Mouse (Mus musculus): ENCODE data around the gene Aen. TPM values are rescaled to one million over a fixed set of nuclear protein-coding genes. Genes with fewer than 3 reads are reported as not detected.
A peak's percentile ranks its signal among the peaks of the same experiment; 100 is the strongest.

Gene Aen
- polyA plus RNA-seq, 1 experiment from 2014 or later = 38.4 TPM

- Histone ChIP-seq H3K4me1 (ENCODE audit: control insufficient read depth, insufficient read depth, low read length) (peaks cover 24% of the 10 kb centered on the region), H3K9me3 (replicated peaks; ENCODE audit: control insufficient read depth, low read length) (no peaks in the 10 kb centered on the region), H3K9ac (ENCODE audit: low read length) (no peak overlapping the region), H3K27me3 (ENCODE audit: control insufficient read depth, insufficient read depth, low read length) (no peaks in the 10 kb centered on the region), H3K27ac (ENCODE audit: low read length) (no peak overlapping the region), H3K4me3 (replicated peaks; ENCODE audit: low read length) (no peak overlapping the region), H3K4me2 (ENCODE audit: low read depth, low read length) (no peak overlapping the region), H3K36me3 (ENCODE audit: control insufficient read depth, insufficient read depth, low read length) (0 out of 2 replicates have a peak, but pooled peaks cover 5% of the 10 kb centered on the region)
- WGBS = 41% methylated on average over 6 of the region's 6 CpGs
- no peak for ATAC-seq (ENCODE audit: insufficient read depth, low FRiP score)
Observed at GRCm38 (mm10) chr7:78910336-78911098, 14.9 kb downstream of the Aen start.

DNA sequence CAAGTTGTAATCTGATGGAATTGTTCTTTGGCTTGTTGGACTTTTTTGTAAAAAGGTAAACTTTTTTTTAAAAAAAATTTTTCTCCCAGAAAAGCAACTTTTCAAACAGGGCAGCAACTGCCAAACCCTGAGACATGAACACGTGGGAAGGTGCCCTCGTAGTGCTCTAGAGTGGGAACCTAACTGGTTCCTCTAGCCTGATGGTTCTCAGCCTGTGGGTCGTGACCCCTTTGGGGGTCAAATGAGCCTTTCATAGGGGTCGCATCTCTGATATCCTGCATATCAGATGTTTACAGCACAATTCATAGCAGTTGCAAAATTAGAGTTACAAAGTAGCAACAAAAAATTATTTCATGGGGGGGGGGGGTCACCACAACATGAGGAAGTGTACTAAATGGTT lies 15.6 kb downstream of the Aen start:
- Histone ChIP-seq H3K4me1 (ENCODE audit: control insufficient read depth, insufficient read depth, low read length) (peaks cover 24% of the 10 kb centered on the region), H3K27me3 (ENCODE audit: control insufficient read depth, insufficient read depth, low read length) (no peaks in the 10 kb centered on the region), H3K4me2 (ENCODE audit: low read depth, low read length) (no peak overlapping the region), H3K4me3 (replicated peaks; ENCODE audit: low read length) (no peak overlapping the region), H3K9me3 (replicated peaks; ENCODE audit: control insufficient read depth, low read length) (no peaks in the 10 kb centered on the region), H3K9ac (ENCODE audit: low read length) (no peak overlapping the region), H3K27ac (ENCODE audit: low read length) (no peak overlapping the region), H3K36me3 (ENCODE audit: control insufficient read depth, insufficient read depth, low read length) (0 out of 2 replicates have a peak, but pooled peaks cover 5% of the 10 kb centered on the region)
- no peak for ATAC-seq (ENCODE audit: insufficient read depth, low FRiP score)
- 74% methylated on average over 4 of the region's 4 CpGs for WGBS

DNA sequence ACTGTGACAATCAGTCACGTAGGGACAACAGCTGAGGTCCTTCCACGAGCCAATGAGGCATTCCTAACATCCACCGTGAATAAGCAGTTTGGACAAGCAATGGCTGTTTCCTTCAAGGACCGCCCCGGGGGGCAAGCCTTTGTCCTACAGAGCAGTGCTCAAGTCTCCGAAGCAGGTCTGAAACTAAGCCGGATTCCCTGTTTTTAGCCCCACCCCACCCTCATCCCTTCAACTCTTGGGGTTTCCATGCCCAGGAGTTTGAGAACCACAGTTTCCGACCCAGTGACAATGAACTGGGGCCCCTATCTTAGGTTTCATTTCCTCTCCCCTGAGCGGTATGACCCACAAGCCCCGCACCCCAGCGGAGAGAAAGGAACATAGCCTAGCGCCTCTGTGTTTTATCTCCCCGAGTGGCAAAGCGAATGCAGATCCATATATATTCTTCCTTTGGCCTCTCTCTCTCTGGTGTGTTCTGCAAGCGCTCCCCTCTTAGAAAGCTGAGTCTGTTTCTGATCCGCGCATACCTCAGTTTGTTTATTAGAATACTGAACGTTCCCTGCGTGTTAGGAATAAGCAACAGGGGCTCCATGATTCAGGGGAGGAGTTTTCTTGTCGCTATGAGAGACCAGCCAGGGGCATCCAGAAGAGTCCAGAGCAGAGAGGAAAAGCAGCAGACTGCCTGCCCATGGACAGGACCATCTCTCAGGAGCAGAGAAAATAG lies 16.8 kb downstream of the Aen start:
- peak overlapping the region; percentile 80 for H3K27ac ChIP-seq (ENCODE audit: low read length)
- 18% methylated on average over 20 of the region's 20 CpGs for WGBS
- H3K9ac ChIP-seq (ENCODE audit: low read length) = peak overlapping the region; percentile 58
- no peaks in the 10 kb centered on the region for H3K27me3 ChIP-seq (ENCODE audit: control insufficient read depth, insufficient read depth, low read length)
- H3K4me3 ChIP-seq (replicated peaks; ENCODE audit: low read length) = peak overlapping the region; percentile 26
- no peaks in the 10 kb centered on the region for H3K9me3 ChIP-seq (replicated peaks; ENCODE audit: control insufficient read depth, low read length)
- ATAC-seq (ENCODE audit: insufficient read depth, low FRiP score) = no peak
- H3K4me2 ChIP-seq (ENCODE audit: low read depth, low read length) = peak overlapping the region; percentile 49
- H3K4me1 ChIP-seq (ENCODE audit: control insufficient read depth, insufficient read depth, low read length) = peaks cover 24% of the 10 kb centered on the region
- H3K36me3 ChIP-seq (ENCODE audit: control insufficient read depth, insufficient read depth, low read length) = 0 out of 2 replicates have a peak, but pooled peaks cover 5% of the 10 kb centered on the region

GRCm38 (mm10) chr7:78912974-78913474 lies 17.4 kb downstream of the Aen start, which contains the start of gene Isg20:
Gene Isg20, plus strand, starts transcription at chr7:78913424.
- 0 out of 2 replicates have a peak, but pooled peaks cover 5% of the 10 kb centered on the region for H3K36me3 ChIP-seq (ENCODE audit: control insufficient read depth, insufficient read depth, low read length)
- peak within 1 kb of the TSS; percentile 49 for H3K4me2 ChIP-seq (ENCODE audit: low read depth, low read length)
- 60% methylated on average over 5 of the region's 5 CpGs for WGBS
- H3K9me3 ChIP-seq (replicated peaks; ENCODE audit: control insufficient read depth, low read length) = no peaks in the 10 kb centered on the region
- no peaks in the 10 kb centered on the region for H3K27me3 ChIP-seq (ENCODE audit: control insufficient read depth, insufficient read depth, low read length)
- H3K9ac ChIP-seq (ENCODE audit: low read length) = peak within 1 kb of the TSS; percentile 58
- H3K27ac ChIP-seq (ENCODE audit: low read length) = peak within 1 kb of the TSS; percentile 80
- ATAC-seq (ENCODE audit: insufficient read depth, low FRiP score) = no peak
- H3K4me3 ChIP-seq (replicated peaks; ENCODE audit: low read length) = peak within 1 kb of the TSS; percentile 28
- H3K4me1 ChIP-seq (ENCODE audit: control insufficient read depth, insufficient read depth, low read length) = peaks cover 24% of the 10 kb centered on the region

GRCm38 (mm10) chr7:78913649-78914544 lies 18.2 kb downstream of the Aen start:
- Histone ChIP-seq H3K27me3 (ENCODE audit: control insufficient read depth, insufficient read depth, low read length) (no peaks in the 10 kb centered on the region), H3K9me3 (replicated peaks; ENCODE audit: control insufficient read depth, low read length) (no peaks in the 10 kb centered on the region), H3K4me3 (replicated peaks; ENCODE audit: low read length) (peak overlapping the region; percentile 28), H3K36me3 (ENCODE audit: control insufficient read depth, insufficient read depth, low read length) (0 out of 2 replicates have a peak, but pooled peaks cover 5% of the 10 kb centered on the region), H3K4me1 (ENCODE audit: control insufficient read depth, insufficient read depth, low read length) (peaks cover 24% of the 10 kb centered on the region), H3K4me2 (ENCODE audit: low read depth, low read length) (peak overlapping the region; percentile 48), H3K27ac (ENCODE audit: low read length) (peak overlapping the region; percentile 80), H3K9ac (ENCODE audit: low read length) (peak overlapping the region; percentile 54)
- ATAC-seq (ENCODE audit: insufficient read depth, low FRiP score) = peak; percentile 92
- 57% methylated on average over 19 of the region's 19 CpGs for WGBS

DNA sequence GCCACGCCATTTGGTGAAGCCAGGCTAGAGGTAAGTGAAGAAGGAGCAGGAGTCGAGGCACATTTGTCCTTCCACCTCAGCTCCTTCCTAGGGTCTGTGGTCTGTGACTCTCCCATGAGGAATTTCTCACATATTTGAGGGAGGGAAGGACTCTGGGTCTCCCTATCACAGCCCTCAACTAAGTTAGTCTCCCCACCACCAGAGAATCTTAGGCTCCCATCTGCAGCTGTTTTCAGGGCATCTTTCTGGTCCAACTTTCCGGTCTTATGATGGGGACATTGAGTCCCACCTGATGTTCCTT lies 18.8 kb downstream of the Aen start:
- ATAC-seq (ENCODE audit: insufficient read depth, low FRiP score) = no peak
- Histone ChIP-seq H3K4me3 (replicated peaks; ENCODE audit: low read length) (no peak overlapping the region), H3K9me3 (replicated peaks; ENCODE audit: control insufficient read depth, low read length) (no peaks in the 10 kb centered on the region), H3K4me1 (ENCODE audit: control insufficient read depth, insufficient read depth, low read length) (peaks cover 29% of the 10 kb centered on the region), H3K27me3 (ENCODE audit: control insufficient read depth, insufficient read depth, low read length) (no peaks in the 10 kb centered on the region), H3K4me2 (ENCODE audit: low read depth, low read length) (peak overlapping the region; percentile 48; the same call in 1 of the 2 replicates), H3K9ac (ENCODE audit: low read length) (peak overlapping the region; percentile 7; the same call in 1 of the 2 replicates), H3K36me3 (ENCODE audit: control insufficient read depth, insufficient read depth, low read length) (0 out of 2 replicates have a peak, but pooled peaks cover 2% of the 10 kb centered on the region), H3K27ac (ENCODE audit: low read length) (peak overlapping the region; percentile 80)
- WGBS = 63% methylated on average over 3 of the region's 3 CpGs

DNA sequence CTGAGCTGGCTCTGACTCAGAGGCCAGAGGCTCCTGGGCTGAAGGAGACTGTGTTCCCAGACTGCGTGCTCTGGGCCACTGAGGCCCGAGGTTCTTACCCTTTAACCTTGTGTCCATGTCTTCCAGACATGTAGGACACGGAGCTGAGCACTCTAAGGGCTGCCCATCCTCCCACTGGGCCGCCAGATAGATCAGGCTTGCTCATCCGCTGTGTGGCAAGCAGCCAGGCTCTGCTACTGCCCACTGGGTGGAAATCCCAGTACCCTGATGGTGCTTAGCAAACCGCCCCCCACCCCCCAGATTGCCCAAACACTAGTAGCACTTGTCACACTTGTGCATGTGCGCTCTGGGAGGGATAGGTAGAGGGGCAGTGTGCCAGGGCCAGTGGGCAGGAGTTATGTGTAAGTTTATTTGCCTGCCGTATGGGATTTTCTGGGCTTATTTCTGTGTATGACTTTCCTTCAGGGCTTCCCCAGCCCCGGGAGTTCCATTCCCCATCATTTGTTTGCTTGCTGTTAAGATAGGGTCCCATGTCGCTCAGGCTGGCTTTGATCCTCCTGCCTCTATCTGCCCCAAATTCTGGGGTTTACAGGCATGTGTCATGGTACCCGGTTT lies 19.3 kb downstream of the Aen start:
- H3K4me3 ChIP-seq (replicated peaks; ENCODE audit: low read length) = no peak overlapping the region
- H3K9ac ChIP-seq (ENCODE audit: low read length) = 0 out of 2 replicates have a peak overlapping the region, but pooled peaks have one; percentile 26
- no peaks in the 10 kb centered on the region for H3K27me3 ChIP-seq (ENCODE audit: control insufficient read depth, insufficient read depth, low read length)
- H3K27ac ChIP-seq (ENCODE audit: low read length) = peak overlapping the region; percentile 80; the same call in 1 of the 2 replicates
- ATAC-seq (ENCODE audit: insufficient read depth, low FRiP score) = no peak
- WGBS = 77% methylated on average over 11 of the region's 11 CpGs
- no peaks in the 10 kb centered on the region for H3K36me3 ChIP-seq (ENCODE audit: control insufficient read depth, insufficient read depth, low read length)
- peak overlapping the region; percentile 18; the same call in 1 of the 2 replicates for H3K4me2 ChIP-seq (ENCODE audit: low read depth, low read length)
- peaks cover 29% of the 10 kb centered on the region for H3K4me1 ChIP-seq (ENCODE audit: control insufficient read depth, insufficient read depth, low read length)
- H3K9me3 ChIP-seq (replicated peaks; ENCODE audit: control insufficient read depth, low read length) = no peaks in the 10 kb centered on the region

DNA sequence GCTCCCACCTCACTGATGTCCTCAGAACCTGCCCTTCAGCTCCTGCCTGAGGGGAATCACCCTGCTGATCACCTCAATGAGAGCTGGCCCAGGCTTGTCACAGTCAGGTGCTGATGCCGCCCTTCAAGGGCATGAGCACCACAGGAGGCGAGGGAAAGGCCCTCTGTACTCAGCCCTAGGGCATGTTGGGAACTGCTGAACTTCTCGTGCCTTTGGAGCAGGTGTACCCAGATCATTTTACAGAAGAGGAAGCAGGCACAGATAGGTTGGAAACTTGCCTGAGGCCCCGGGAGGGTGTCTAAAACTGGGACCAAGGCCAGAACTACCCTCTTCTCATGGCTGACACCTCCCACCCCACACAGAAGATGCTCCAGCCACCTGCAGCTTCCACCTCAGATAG lies 23.0 kb downstream of the Aen start:
- H3K36me3 ChIP-seq (ENCODE audit: control insufficient read depth, insufficient read depth, low read length) = no peaks in the 10 kb centered on the region
- H3K9me3 ChIP-seq (replicated peaks; ENCODE audit: control insufficient read depth, low read length) = no peaks in the 10 kb centered on the region
- 47% methylated on average over 4 of the region's 4 CpGs for WGBS
- ATAC-seq (ENCODE audit: insufficient read depth, low FRiP score) = peak; percentile 50
- no peak overlapping the region for H3K4me3 ChIP-seq (replicated peaks; ENCODE audit: low read length)
- H3K27me3 ChIP-seq (ENCODE audit: control insufficient read depth, insufficient read depth, low read length) = no peaks in the 10 kb centered on the region
- H3K4me1 ChIP-seq (ENCODE audit: control insufficient read depth, insufficient read depth, low read length) = peaks cover 17% of the 10 kb centered on the region
- peak overlapping the region; percentile 64 for H3K27ac ChIP-seq (ENCODE audit: low read length)
- no peak overlapping the region for H3K9ac ChIP-seq (ENCODE audit: low read length)
- H3K4me2 ChIP-seq (ENCODE audit: low read depth, low read length) = no peak overlapping the region
